Mouse (Mus musculus): ENCODE data around the gene Gng7. TPM values are rescaled to one million over a fixed set of nuclear protein-coding genes. Genes with fewer than 3 reads are reported as not detected.
"Not testable (repeated sequence)": the region's sequence is repeated elsewhere in the genome, so short reads cannot be mapped to it uniquely, and the experiment has no call there.

The Gng7 gene
- total RNA-seq, 2 experiments from 2014 or later: 0.13 to 0.34 TPM

GRCm38 (mm10) chr10:80998021-80998420, 16.7 kb downstream of the Gng7 start:
- intact Hi-C loops (cut with DNase I): loop anchor here (2.0 to 5.0 kb wide), 3 partner anchors 173 to 251 kb away; no protein-coding TSS in a partner anchor
- no peak for DNase-seq (ENCODE audit: low spot score)

DNA sequence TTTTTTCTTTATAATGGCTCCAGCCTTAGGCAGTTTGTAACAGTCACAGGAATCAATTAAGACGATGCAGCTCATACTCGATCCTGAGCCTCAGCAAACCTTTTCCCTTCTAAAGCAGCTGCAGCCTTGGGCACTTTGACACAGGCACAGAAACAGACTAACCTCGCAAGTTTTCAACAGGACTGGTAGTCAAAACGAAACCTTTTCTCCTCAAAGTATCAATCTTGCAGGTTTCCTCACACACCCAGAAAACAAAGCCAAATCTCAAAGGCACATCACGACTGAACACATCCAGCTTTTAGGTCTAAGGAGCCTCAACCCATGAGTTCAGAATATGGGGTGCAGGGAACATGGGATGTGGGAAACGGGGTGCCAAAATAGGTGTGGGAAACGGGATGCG, 17.4 kb downstream of the Gng7 start:
- intact Hi-C loops (cut with DNase I): loop anchor here (5.0 kb wide), 2 partner anchors 180 to 250 kb away; no protein-coding TSS in a partner anchor

DNA sequence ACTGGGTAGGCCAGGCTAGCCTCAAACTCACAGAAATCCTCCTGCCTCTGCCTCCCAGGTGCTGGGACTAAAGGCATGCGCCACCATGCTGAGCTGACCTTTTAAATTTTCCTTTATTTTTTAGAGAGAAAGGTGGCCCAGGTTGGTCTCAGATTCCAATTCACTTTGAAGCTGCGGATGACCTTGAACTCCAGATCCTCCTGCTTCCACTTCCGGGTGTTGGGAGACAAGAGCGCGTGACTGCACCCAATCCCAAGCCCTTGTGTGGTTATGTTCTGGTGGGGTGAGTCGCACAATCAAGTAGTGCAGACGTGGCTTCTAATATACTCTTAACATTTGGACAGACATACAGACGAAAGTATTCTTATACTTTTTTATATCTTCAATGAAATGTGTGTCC, 18.2 kb downstream of the Gng7 start:
- intact Hi-C loops (cut with DNase I): loop anchor here (5.0 kb wide), 2 partner anchors 179 to 249 kb away; no protein-coding TSS in a partner anchor
- no peak for DNase-seq (ENCODE audit: low spot score)

More for the DNA sequence above, 17.4 kb downstream of the Gng7 start:
- no peak for DNase-seq (ENCODE audit: low spot score)

- DNase-seq (ENCODE audit: low spot score): peak; percentile 48
- intact Hi-C loops (cut with DNase I): loop anchor here (2.0 to 5.0 kb wide), 5 partner anchors 36 to 248 kb away; no protein-coding TSS in a partner anchor
Measured at GRCm38 (mm10) chr10:80995091-80995632, 19.6 kb downstream of the Gng7 start.

DNA sequence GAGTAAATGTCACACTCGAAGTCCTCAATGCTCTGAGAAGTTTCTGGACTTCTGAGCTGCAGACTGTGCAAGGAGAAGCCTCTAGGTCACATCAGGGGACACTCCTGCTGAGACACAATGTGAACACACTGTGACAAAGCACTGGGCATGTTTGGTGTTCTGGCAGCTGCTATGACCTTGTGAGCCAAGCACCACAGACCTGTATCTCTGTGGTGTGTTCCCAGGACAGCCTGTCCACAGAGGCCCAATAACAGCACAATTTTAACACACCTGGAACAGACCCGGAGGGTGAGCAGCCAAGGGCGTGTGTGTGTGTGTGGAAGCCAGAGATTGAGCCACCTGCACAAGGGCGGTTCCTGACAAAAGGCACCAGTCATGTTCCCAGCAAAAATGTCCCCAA, 20.1 kb downstream of the Gng7 start:
- intact Hi-C loops (cut with DNase I): loop anchor here (2.0 to 5.0 kb wide), 5 partner anchors 36 to 247 kb away; no protein-coding TSS in a partner anchor

GRCm38 (mm10) chr10:80993276-80993675, 21.5 kb downstream of the Gng7 start:
- intact Hi-C loops (cut with DNase I): no loop called here

More for the DNA sequence above, 20.1 kb downstream of the Gng7 start:
- no peak for DNase-seq (ENCODE audit: low spot score)

DNA sequence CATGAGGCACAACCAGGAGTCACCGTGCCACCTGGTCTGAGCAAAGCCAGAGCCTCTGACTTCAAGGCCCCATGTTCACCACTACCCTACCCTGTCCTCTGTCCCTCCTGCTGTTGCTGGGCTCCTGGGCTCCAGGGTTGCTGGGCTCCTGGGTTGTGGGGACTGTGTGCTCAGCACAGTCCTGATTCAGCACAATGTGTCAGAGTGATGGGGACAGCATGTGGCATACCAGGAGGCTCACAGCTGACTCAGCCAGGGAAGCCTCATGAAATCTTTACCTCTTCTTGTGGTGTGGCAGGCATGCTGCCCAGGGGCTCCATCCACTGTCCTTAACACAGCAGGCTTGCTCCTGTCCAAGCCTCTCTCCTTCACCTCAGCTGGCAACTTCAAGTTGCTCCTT, 22.8 kb downstream of the Gng7 start:
- no peak for DNase-seq (ENCODE audit: low spot score)
- intact Hi-C loops (cut with DNase I): no loop called here

More at GRCm38 (mm10) chr10:80993276-80993675, 21.5 kb downstream of the Gng7 start:
- no peak for DNase-seq (ENCODE audit: low spot score)

DNA sequence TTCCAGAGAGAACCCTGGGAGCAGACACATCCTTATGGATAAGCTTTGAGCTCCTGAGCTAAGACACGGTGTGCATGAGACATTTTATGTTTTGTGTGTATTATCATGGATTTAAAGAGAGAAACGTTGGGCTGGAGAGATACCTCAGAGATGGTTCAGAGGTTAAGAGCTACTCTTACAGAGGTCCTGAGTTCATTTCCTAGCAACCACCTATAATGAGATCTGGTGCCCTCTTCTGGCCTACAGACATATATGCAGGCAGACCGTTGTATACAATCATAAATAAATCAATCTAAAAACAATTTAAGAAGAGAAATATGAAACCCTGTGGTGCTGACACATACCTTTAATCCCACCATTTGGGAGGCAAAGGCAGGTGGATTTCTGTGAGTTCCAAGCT, 23.7 kb downstream of the Gng7 start:
- intact Hi-C loops (cut with DNase I): no loop called here
- no peak for DNase-seq (ENCODE audit: low spot score)

DNA sequence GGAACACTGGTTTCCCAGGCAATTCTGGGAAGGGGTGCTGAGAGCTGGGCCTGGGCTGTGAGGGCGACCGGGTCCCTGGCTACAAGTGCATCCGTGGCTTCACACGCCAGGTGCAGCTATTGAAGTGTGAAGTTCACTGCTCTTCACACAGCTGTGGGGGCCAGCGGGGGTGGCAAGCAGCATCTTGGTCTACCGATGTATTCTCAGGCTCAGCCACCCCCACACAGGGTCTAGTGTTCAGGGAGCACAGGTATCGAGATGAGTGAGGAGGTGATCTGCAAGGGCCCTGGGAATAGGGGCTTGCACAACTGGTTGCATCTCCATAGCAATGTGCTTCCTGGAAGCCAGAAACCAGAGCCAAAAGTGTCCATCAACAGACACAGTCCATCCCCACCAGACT, 24.3 kb downstream of the Gng7 start:
- intact Hi-C loops (cut with DNase I): no loop called here
- DNase-seq (ENCODE audit: low spot score): no peak

DNA sequence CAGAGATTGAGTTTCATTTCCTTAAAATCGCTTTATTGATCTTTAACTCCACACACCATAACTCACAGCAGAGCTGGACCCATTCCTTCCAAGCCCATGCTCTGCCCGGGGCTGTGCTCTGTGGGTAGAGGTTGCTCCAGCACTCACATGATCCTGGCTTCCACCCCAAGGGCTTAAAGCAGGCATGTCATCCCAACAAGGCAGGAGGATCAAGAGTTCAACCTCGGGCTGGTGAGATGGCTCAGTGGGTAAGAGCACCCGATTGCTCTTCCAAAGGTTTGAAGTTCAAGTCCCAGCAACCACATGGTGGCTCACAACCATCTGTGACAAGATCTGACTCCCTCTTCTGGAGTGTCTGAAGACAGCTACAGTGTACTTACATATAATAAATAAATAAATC, 24.9 kb downstream of the Gng7 start:
- DNase-seq (ENCODE audit: low spot score); intact Hi-C loops (cut with DNase I): not testable (repeated sequence)

DNA sequence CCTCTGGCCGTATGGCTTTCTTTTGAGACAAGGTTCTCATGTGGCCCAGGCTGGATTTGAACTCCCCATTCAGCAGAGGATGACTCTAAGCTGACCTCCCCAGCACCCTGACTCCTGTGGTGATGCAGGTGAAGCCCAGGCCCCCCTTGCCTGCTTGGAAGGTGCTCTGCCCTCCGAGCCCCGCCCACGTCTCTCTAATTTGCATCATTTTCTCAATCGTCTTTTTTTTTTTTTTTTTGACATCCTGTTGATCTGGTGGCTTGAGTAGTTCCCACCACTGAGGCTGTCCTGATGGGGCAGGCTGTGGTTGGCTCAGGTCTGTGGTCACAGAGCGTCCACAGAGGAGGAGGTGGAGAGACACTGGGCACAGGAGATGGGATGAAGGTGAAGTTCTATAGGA, 25.3 kb downstream of the Gng7 start:
- intact Hi-C loops (cut with DNase I): no loop called here
- no peak for DNase-seq (ENCODE audit: low spot score)

DNA sequence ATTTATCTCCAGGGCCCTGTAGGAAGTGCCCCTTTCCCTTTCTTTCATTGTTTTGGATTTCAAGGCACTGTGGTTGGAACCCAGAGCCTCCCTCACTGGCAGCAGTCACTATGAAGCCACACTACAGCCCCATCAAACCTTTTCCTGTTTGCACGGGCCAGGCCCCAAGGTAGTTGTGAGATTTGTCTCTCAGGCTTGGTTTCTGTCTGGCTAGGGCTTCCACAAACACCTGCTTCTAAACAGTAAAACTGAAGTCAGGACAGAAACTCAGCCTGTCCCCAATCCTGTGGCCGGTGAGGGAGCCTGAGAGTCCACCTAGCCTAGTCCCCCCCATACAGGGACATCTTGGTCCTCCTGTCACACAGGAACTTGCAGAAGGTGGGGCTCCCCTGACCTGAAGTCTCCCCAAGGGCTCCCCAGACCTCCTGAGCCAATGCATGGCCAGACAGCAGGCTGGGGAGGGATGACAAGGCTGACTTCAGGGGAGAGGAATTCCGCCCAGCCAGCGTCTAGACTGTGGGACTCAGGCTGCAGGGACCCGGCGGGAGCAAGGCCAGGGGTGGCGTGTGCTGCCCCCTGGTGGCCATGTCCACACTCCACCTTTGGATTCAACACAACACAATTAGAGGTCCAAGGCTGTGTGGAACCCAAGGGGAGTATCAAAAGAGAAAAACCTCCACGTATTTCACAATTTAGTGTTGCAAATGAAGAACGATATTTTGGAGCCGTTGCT, 26.9 kb downstream of the Gng7 start:
- intact Hi-C loops (cut with DNase I): loop anchor here (1.0 kb wide), 2 partner anchors 32 to 60 kb away; no protein-coding TSS in a partner anchor
- DNase-seq (ENCODE audit: low spot score): peak; percentile 74

GRCm38 (mm10) chr10:80986754-80987153, 28.0 kb downstream of the Gng7 start:
- intact Hi-C loops (cut with DNase I): no loop called here
- no peak for DNase-seq (ENCODE audit: low spot score)

GRCm38 (mm10) chr10:80985970-80986701, 28.6 kb downstream of the Gng7 start:
- intact Hi-C loops (cut with DNase I): no loop called here
- no peak for DNase-seq (ENCODE audit: low spot score)

- intact Hi-C loops (cut with DNase I): no loop called here
- DNase-seq (ENCODE audit: low spot score): no peak
Measured at GRCm38 (mm10) chr10:80985241-80985969, 29.3 kb downstream of the Gng7 start.

- intact Hi-C loops (cut with DNase I): no loop called here
- DNase-seq (ENCODE audit: low spot score): no peak
Measured at GRCm38 (mm10) chr10:80984223-80984622, 30.5 kb downstream of the Gng7 start.

- DNase-seq (ENCODE audit: low spot score): no peak
- intact Hi-C loops (cut with DNase I): no loop called here
Measured at GRCm38 (mm10) chr10:80982381-80982780, 32.4 kb downstream of the Gng7 start.

- DNase-seq (ENCODE audit: low spot score): no peak
- intact Hi-C loops (cut with DNase I): no loop called here
Measured at GRCm38 (mm10) chr10:80981564-80982112, 33.1 kb downstream of the Gng7 start.

GRCm38 (mm10) chr10:80975478-80975877, 39.3 kb downstream of the Gng7 start:
- no peak for DNase-seq (ENCODE audit: low spot score)
- intact Hi-C loops (cut with DNase I): no loop called here

GRCm38 (mm10) chr10:80973722-80974121, 41.0 kb downstream of the Gng7 start:
- no peak for DNase-seq (ENCODE audit: low spot score)
- intact Hi-C loops (cut with DNase I): no loop called here

Data from heart, postnatal 25 days (tissue).